Mouse (Mus musculus): ENCODE data around the gene Hoxb3. TPM values are rescaled to one million over a fixed set of nuclear protein-coding genes. Genes with fewer than 3 reads are reported as not detected.
A peak's percentile ranks its signal among the peaks of the same experiment; 100 is the strongest.

Hoxb3 gene
- polyA plus RNA-seq, 1 experiment from 2014 or later, result 1.1 TPM

DNA sequence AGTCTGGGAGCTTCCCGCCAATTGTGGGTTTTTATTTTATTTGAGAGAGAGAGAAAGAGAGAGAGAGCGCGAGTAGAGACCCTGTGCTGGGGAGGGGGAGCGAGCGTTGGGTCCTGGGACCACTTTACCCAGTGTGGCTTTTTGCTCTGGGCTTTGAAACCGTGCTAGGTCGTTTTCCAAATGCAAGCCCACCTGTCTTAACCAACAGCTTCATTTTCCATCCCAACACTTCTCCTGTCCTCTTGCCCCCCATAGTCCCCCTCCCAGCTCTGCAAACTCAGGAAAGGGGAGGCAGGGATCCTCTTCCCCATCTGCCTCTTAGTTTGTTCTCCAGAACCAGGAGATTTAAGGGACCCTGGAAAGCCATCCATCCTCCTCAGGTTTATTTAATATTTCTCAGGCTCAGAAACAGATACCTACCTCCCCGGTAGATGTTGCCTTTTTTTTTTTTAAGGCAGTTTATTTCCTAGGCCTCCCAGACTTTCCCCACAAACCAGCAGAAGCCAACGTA, 31.7 kb downstream of the Hoxb3 start:
- ATAC-seq, result no peak
- WGBS, result 21% methylated on average over 9 of the region's 9 CpGs
- peaks cover 24% of the 10 kb centered on the region for H3K27me3 ChIP-seq (replicated peaks; ENCODE audit: control insufficient read depth, insufficient read depth, low read length)
- H3K9me3 ChIP-seq (ENCODE audit: control insufficient read depth), result no peaks in the 10 kb centered on the region
- no peak overlapping the region; the same call in 1 of the 2 replicates for H3K9ac ChIP-seq (ENCODE audit: low read depth, low read length)
- no peaks in the 10 kb centered on the region for H3K36me3 ChIP-seq (ENCODE audit: control insufficient read depth, insufficient read depth)
- H3K4me1 ChIP-seq (replicated peaks; ENCODE audit: control insufficient read depth, insufficient read depth, low read length), result 0 out of 2 replicates have a peak, but pooled peaks cover under 1% of the 10 kb centered on the region
- no peak for TF ChIP-seq CTCF (IDR thresholded peaks at IDR 0.05; ENCODE audit: low read depth)
- peak overlapping the region; percentile 41; the same call in 1 of the 2 replicates for H3K27ac ChIP-seq (ENCODE audit: low read depth, low read length)
- H3K4me3 ChIP-seq (ENCODE audit: low read depth, low read length), result peak overlapping the region; percentile 58
- peak overlapping the region; percentile 63 for H3K4me2 ChIP-seq (replicated peaks; ENCODE audit: low read depth)

DNA sequence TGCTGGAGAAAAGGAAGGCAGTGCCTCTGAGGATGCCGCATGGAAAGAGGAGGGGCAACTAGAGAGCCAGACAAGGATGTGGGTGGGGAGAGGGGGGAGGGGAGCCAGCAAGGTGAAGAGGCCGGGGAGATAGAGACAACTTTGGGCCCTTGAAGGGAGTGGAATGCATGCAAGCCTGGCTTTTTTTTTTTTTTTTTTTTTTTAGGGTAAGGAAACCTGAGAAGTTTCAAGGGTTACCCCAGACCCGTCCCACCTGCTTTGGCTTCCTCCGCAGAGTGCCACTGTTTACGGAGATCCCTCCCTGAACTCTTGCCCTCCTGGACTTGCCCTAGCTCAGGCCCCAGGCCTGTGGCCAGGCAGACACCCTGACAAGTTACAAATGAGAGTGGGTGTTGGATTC, 40.7 kb downstream of the Hoxb3 start:
- H3K4me3 ChIP-seq (ENCODE audit: low read depth, low read length), result no peak overlapping the region
- H3K36me3 ChIP-seq (ENCODE audit: control insufficient read depth, insufficient read depth), result no peaks in the 10 kb centered on the region
- no peaks in the 10 kb centered on the region for H3K4me1 ChIP-seq (replicated peaks; ENCODE audit: control insufficient read depth, insufficient read depth, low read length)
- H3K9me3 ChIP-seq (ENCODE audit: control insufficient read depth), result no peaks in the 10 kb centered on the region
- no peak for TF ChIP-seq CTCF (IDR thresholded peaks at IDR 0.05; ENCODE audit: low read depth)
- no peak overlapping the region for H3K9ac ChIP-seq (ENCODE audit: low read depth, low read length)
- H3K27me3 ChIP-seq (replicated peaks; ENCODE audit: control insufficient read depth, insufficient read depth, low read length), result peaks cover 42% of the 10 kb centered on the region
- ATAC-seq, result no peak
- WGBS, result 19% methylated on average over 5 of the region's 5 CpGs
- no peak overlapping the region for H3K27ac ChIP-seq (ENCODE audit: low read depth, low read length)
- H3K4me2 ChIP-seq (replicated peaks; ENCODE audit: low read depth), result no peak overlapping the region

DNA sequence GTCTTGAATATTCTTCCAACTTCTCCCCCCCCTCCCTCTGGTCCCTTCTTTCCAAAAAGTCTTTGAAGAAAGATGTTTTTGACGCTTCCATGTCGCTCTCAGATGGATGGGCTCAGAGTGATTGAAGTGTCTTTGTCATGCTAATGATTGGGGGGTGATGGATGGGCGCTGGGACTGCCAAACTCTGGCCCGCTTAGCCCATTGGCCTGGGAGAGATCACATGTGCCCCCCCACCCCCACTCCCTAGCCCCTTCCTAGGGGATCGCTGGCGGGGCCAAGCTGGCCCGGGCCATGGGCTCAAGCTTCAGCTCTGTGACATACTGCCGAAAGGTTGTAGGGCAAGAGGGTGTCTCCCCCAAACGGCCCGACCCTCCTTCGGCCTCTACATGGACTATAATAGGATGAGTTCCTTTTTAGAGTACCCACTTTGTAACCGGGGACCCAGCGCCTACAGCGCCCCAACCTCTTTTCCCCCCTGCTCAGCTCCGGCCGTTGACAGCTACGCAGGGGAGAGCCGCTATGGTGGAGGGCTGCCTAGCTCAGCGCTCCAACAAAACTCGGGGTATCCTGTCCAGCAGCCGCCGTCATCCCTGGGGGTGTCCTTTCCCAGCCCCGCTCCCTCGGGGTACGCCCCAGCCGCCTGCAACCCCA, 42.4 kb downstream of the Hoxb3 start, which contains the start of gene Hoxb1:
TSS of gene Hoxb1 (plus strand) at position 312 of the 651 bp plus-strand sequence.
- no peak for ATAC-seq
- WGBS, result 44% methylated on average over 26 of the region's 26 CpGs
- Histone ChIP-seq H3K36me3 (ENCODE audit: control insufficient read depth, insufficient read depth) (no peaks in the 10 kb centered on the region), H3K27ac (ENCODE audit: low read depth, low read length) (no peak within 1 kb of the TSS), H3K4me2 (replicated peaks; ENCODE audit: low read depth) (peak within 1 kb of the TSS; percentile 30; the same call in 1 of the 2 replicates), H3K4me1 (replicated peaks; ENCODE audit: control insufficient read depth, insufficient read depth, low read length) (no peaks in the 10 kb centered on the region), H3K27me3 (replicated peaks; ENCODE audit: control insufficient read depth, insufficient read depth, low read length) (peaks cover 42% of the 10 kb centered on the region), H3K9ac (ENCODE audit: low read depth, low read length) (no peak within 1 kb of the TSS), H3K4me3 (ENCODE audit: low read depth, low read length) (peak within 1 kb of the TSS; percentile 2), H3K9me3 (ENCODE audit: control insufficient read depth) (no peaks in the 10 kb centered on the region)
- TF ChIP-seq CTCF (IDR thresholded peaks at IDR 0.05; ENCODE audit: low read depth), result no peak

DNA sequence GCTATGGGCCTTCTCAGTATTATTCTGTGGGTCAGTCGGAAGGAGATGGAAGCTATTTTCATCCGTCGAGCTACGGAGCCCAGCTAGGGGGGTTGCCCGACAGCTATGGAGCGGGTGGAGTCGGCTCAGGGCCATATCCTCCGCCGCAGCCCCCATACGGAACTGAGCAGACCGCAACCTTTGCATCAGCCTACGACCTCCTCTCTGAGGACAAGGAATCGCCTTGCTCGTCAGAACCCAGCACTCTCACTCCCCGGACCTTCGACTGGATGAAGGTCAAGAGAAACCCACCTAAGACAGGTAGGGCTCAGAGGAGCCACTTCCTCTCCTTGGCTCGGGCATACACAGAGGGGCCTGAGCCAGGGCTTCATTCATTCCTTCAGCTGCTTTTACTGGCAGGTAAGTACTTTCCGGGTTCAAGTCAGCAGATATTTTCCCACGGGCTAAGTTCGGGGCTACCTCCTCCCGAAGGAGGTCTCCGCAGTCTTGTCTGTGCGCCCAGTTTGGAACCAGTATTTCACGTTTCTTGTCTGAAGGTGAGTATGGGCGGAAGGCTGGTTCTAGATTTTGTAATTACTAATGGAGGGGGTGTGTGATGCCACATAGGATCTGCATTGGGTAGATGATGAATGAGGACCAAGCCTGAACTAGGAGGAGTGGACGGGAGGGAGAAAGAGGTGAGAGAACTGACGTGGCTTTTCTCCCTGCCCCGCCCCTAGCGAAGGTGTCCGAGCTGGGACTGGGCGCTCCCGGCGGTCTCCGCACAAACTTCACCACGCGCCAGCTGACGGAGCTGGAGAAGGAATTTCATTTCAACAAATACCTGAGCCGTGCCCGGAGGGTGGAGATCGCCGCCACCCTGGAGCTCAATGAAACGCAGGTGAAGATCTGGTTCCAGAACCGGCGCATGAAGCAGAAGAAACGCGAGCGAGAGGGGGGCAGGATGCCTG, 43.2 kb downstream of the Hoxb3 start:
- H3K36me3 ChIP-seq (ENCODE audit: control insufficient read depth, insufficient read depth), result no peaks in the 10 kb centered on the region
- WGBS, result 19% methylated on average over 47 of the region's 47 CpGs
- no peak overlapping the region for H3K27ac ChIP-seq (ENCODE audit: low read depth, low read length)
- H3K4me1 ChIP-seq (replicated peaks; ENCODE audit: control insufficient read depth, insufficient read depth, low read length), result no peaks in the 10 kb centered on the region
- peak overlapping the region; percentile 2 for H3K4me3 ChIP-seq (ENCODE audit: low read depth, low read length)
- no peak for ATAC-seq
- TF ChIP-seq CTCF (IDR thresholded peaks at IDR 0.05; ENCODE audit: low read depth), result no peak
- no peak overlapping the region for H3K9ac ChIP-seq (ENCODE audit: low read depth, low read length)
- H3K4me2 ChIP-seq (replicated peaks; ENCODE audit: low read depth), result peak overlapping the region; percentile 30; the same call in 1 of the 2 replicates
- peaks cover 42% of the 10 kb centered on the region for H3K27me3 ChIP-seq (replicated peaks; ENCODE audit: control insufficient read depth, insufficient read depth, low read length)
- H3K9me3 ChIP-seq (ENCODE audit: control insufficient read depth), result no peaks in the 10 kb centered on the region

DNA sequence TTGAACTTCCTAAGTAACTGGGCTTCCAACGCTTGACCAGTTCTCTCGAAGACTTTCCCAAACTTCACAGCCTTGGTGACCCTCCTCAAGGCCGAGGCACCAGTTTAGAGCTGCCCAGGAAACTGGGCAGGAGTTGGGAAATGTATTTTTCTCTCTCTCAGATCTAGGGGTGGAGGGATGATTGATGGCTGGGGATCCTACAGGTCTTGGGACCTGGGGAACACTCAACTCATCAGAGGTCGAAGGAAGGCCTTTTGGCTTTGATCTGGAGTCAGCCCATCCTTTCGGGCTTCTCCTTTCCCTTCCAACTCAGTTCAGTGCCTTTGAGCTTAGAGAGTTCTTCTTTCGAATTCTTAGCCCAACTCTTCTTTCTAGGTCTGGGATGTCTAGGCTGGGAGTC, 44.0 kb downstream of the Hoxb3 start:
- no peak overlapping the region for H3K27ac ChIP-seq (ENCODE audit: low read depth, low read length)
- no peak overlapping the region for H3K4me3 ChIP-seq (ENCODE audit: low read depth, low read length)
- peaks cover 44% of the 10 kb centered on the region for H3K27me3 ChIP-seq (replicated peaks; ENCODE audit: control insufficient read depth, insufficient read depth, low read length)
- H3K9me3 ChIP-seq (ENCODE audit: control insufficient read depth), result no peaks in the 10 kb centered on the region
- no peak overlapping the region for H3K9ac ChIP-seq (ENCODE audit: low read depth, low read length)
- H3K36me3 ChIP-seq (ENCODE audit: control insufficient read depth, insufficient read depth), result no peaks in the 10 kb centered on the region
- WGBS, result 78% methylated on average over 6 of the region's 6 CpGs
- no peaks in the 10 kb centered on the region for H3K4me1 ChIP-seq (replicated peaks; ENCODE audit: control insufficient read depth, insufficient read depth, low read length)
- H3K4me2 ChIP-seq (replicated peaks; ENCODE audit: low read depth), result no peak overlapping the region
- TF ChIP-seq CTCF (IDR thresholded peaks at IDR 0.05; ENCODE audit: low read depth), result no peak
- ATAC-seq, result no peak

DNA sequence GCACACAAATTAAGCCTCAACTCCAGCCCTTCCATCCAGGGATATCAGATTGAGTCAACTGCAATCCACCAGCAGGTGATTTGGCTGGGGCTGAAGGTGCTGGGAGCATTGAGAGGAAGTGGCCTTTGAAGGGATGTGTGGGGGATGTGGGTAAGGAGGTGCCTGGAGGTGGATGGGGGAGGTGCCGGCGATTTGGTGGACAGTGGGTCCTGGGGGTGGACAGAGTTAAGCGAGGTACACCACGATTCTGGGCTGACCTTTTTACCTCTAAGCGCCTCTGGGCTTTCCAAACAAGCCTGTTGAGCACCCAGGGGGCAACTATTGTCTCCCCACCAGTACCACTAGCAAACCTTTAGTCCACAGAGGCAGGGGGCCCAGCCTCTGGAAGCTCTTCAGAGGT, 45.6 kb downstream of the Hoxb3 start:
- no peak for ATAC-seq
- H3K4me1 ChIP-seq (replicated peaks; ENCODE audit: control insufficient read depth, insufficient read depth, low read length), result no peaks in the 10 kb centered on the region
- H3K4me3 ChIP-seq (ENCODE audit: low read depth, low read length), result no peak overlapping the region
- peaks cover 44% of the 10 kb centered on the region for H3K27me3 ChIP-seq (replicated peaks; ENCODE audit: control insufficient read depth, insufficient read depth, low read length)
- TF ChIP-seq CTCF (IDR thresholded peaks at IDR 0.05; ENCODE audit: low read depth), result no peak
- H3K27ac ChIP-seq (ENCODE audit: low read depth, low read length), result no peak overlapping the region
- no peak overlapping the region for H3K9ac ChIP-seq (ENCODE audit: low read depth, low read length)
- H3K36me3 ChIP-seq (ENCODE audit: control insufficient read depth, insufficient read depth), result no peaks in the 10 kb centered on the region
- no peak overlapping the region for H3K4me2 ChIP-seq (replicated peaks; ENCODE audit: low read depth)
- H3K9me3 ChIP-seq (ENCODE audit: control insufficient read depth), result no peaks in the 10 kb centered on the region
- 54% methylated on average over 5 of the region's 5 CpGs for WGBS

Measured in intestine, postnatal 0 days (tissue).